Mouse (Mus musculus) forebrain, embryonic 14.5 days (tissue): ENCODE results near the gene Gm8909. TPM values are rescaled to one million over a fixed set of nuclear protein-coding genes. Genes with fewer than 3 reads are reported as not detected.
A peak's percentile ranks its signal among the peaks of the same experiment; 100 is the strongest.

Source experiments
- ATAC-seq: fragments of 200-750 bp; cut with Nextera tagmentation; 2 replicates; pipeline ENCODE4 v1.8.0; 2017; ENCODE audit warnings: mild to moderate bottlenecking, moderate library complexity
- DNase-seq: peaks from one replicate; pipeline ENCODE4 v3.0.0-alpha.2; 2015; ENCODE audit warnings: low spot score
- H3K27ac ChIP-seq: fragments of 300-500 bp; sonication (generic); 2 replicates; pipeline ENCODE4 v1.5.1; 2014; ENCODE audit warnings: low read depth, mild to moderate bottlenecking, control low read depth, low read length, moderate library complexity
- H3K27me3 ChIP-seq: fragments of 300-500 bp; sonication (generic); replicated peaks from 2 replicates; pipeline ENCODE4 v1.6.1; 2014; ENCODE audit warnings: low read length, control low read depth, mixed read lengths; ENCODE audit not compliant: control insufficient read depth, insufficient read depth
- H3K36me3 ChIP-seq: fragments of 300-500 bp; sonication (generic); 2 replicates; pipeline ENCODE4 v1.6.1; 2014; ENCODE audit warnings: low read length, control low read depth; ENCODE audit not compliant: control insufficient read depth, insufficient read depth
- H3K4me1 ChIP-seq: fragments of 300-500 bp; sonication (generic); 2 replicates; pipeline ENCODE4 v1.6.1; 2014; ENCODE audit warnings: antibody characterized with exemption, low read length, control low read depth; ENCODE audit not compliant: control insufficient read depth, insufficient read depth
- H3K4me2 ChIP-seq: fragments of 300-500 bp; sonication (generic); 2 replicates; pipeline ENCODE4 v1.6.1; 2014; ENCODE audit warnings: mild to moderate bottlenecking, control low read depth, low read length
- H3K4me3 ChIP-seq: fragments of 300-500 bp; sonication (generic); 2 replicates; pipeline ENCODE4 v1.5.1; 2014; ENCODE audit warnings: low read depth, low read length, control low read depth
- H3K9ac ChIP-seq: fragments of 300-500 bp; sonication (generic); 2 replicates; pipeline ENCODE4 v1.6.1; 2014; ENCODE audit warnings: mild to moderate bottlenecking, low read length, control low read depth, moderate library complexity
- H3K9me3 ChIP-seq: fragments of 300-500 bp; sonication (generic); replicated peaks from 2 replicates; pipeline ENCODE4 v1.6.1; 2016; ENCODE audit warnings: low read length, control low read depth, mixed read lengths; ENCODE audit not compliant: control insufficient read depth
- WGBS: fragments of 180-500 bp; shearing (Covaris S2); extraction: QIAGEN DNeasy Blood & Tissue Kit; methylation state at CpG from one replicate; pipeline ENCODE4 v1.1.7; 2014; 5-methylcytosine and 5-hydroxymethylcytosine counted together
- polyA plus RNA-seq: library from polyadenylated mRNA; unstranded; fragments of >200 nt; fragmentation: Nextera tagmentation; extraction: Ambion mirVana; gene quantifications from 2 replicates; pipeline ENCODE4 v1.2.1, GENCODE M21; 2014

Gm8909 gene
- not detected in 2 replicates for polyA plus RNA-seq

GRCm38 (mm10) chr17:36168039-36168652, at the start of gene Gm8909:
TSS of gene Gm8909 (minus strand) at chr17:36168537.
- under 1% methylated on average over 59 of the region's 63 CpGs for WGBS
- Histone ChIP-seq H3K4me3 (peak within 1 kb of the TSS; percentile 13), H3K27me3 (peaks cover 46% of the 10 kb centered on the region), H3K9ac (no peak within 1 kb of the TSS), H3K27ac (no peak within 1 kb of the TSS), H3K36me3 (no peaks in the 10 kb centered on the region), H3K4me1 (no peaks in the 10 kb centered on the region), H3K4me2 (peak within 1 kb of the TSS; percentile 34), H3K9me3 (no peaks in the 10 kb centered on the region)
- ATAC-seq (no peak), DNase-seq (no peak)

- H3K4me3 ChIP-seq = no peak overlapping the region
- no peaks in the 10 kb centered on the region for H3K36me3 ChIP-seq
- H3K9ac ChIP-seq = no peak overlapping the region
- H3K4me1 ChIP-seq = no peaks in the 10 kb centered on the region
- H3K9me3 ChIP-seq = no peaks in the 10 kb centered on the region
- H3K27ac ChIP-seq = no peak overlapping the region
- ATAC-seq (no peak), DNase-seq (no peak)
- peaks cover 47% of the 10 kb centered on the region for H3K27me3 ChIP-seq
- H3K4me2 ChIP-seq = no peak overlapping the region
- under 1% methylated on average over 20 of the region's 20 CpGs for WGBS
These were observed 47.2 kb upstream of the Gm8909 start for GRCm38 (mm10) chr17:36215586-36215985.

- H3K4me1 ChIP-seq = no peaks in the 10 kb centered on the region
- H3K4me3 ChIP-seq = no peak overlapping the region
- peaks cover 34% of the 10 kb centered on the region for H3K27me3 ChIP-seq
- no peaks in the 10 kb centered on the region for H3K36me3 ChIP-seq
- DNase-seq (no peak), ATAC-seq (no peak)
- no peak overlapping the region for H3K9ac ChIP-seq
- H3K9me3 ChIP-seq = no peaks in the 10 kb centered on the region
- no peak overlapping the region for H3K4me2 ChIP-seq
- H3K27ac ChIP-seq = no peak overlapping the region
These were observed 38.5 kb upstream of the Gm8909 start for GRCm38 (mm10) chr17:36206846-36207245.

- ATAC-seq (no peak), DNase-seq (no peak)
- H3K9me3 ChIP-seq = no peaks in the 10 kb centered on the region
- H3K27me3 ChIP-seq = peaks cover 34% of the 10 kb centered on the region
- H3K4me2 ChIP-seq = peak overlapping the region; percentile 38
- no peak overlapping the region for H3K9ac ChIP-seq
- H3K4me1 ChIP-seq = no peaks in the 10 kb centered on the region
- H3K27ac ChIP-seq = no peak overlapping the region
- under 1% methylated on average over 39 of the region's 41 CpGs for WGBS
- H3K36me3 ChIP-seq = no peaks in the 10 kb centered on the region
- peak overlapping the region; percentile 15 for H3K4me3 ChIP-seq
These were observed 37.5 kb upstream of the Gm8909 start for GRCm38 (mm10) chr17:36205862-36206261.

GRCm38 (mm10) chr17:36205456-36205855, 37.1 kb upstream of the Gm8909 start:
- ATAC-seq = no peak
- WGBS = 2% methylated on average over 15 of the region's 15 CpGs
- H3K9ac ChIP-seq = no peak overlapping the region

GRCm38 (mm10) chr17:36201851-36202250, 33.5 kb upstream of the Gm8909 start:
- H3K27me3 ChIP-seq = peaks cover 34% of the 10 kb centered on the region
- ATAC-seq (no peak), DNase-seq (no peak)
- no peak overlapping the region for H3K9ac ChIP-seq
- H3K4me1 ChIP-seq = no peaks in the 10 kb centered on the region
- no peak overlapping the region for H3K27ac ChIP-seq
- H3K4me2 ChIP-seq = no peak overlapping the region
- WGBS = 87% methylated on average over 2 of the region's 2 CpGs
- H3K36me3 ChIP-seq = no peaks in the 10 kb centered on the region
- no peak overlapping the region for H3K4me3 ChIP-seq
- no peaks in the 10 kb centered on the region for H3K9me3 ChIP-seq

More at GRCm38 (mm10) chr17:36205456-36205855, 37.1 kb upstream of the Gm8909 start:
- no peak overlapping the region for H3K27ac ChIP-seq
- no peaks in the 10 kb centered on the region for H3K4me1 ChIP-seq
- peaks cover 34% of the 10 kb centered on the region for H3K27me3 ChIP-seq
- H3K4me2 ChIP-seq = peak overlapping the region; percentile 38
- no peaks in the 10 kb centered on the region for H3K36me3 ChIP-seq
- H3K9me3 ChIP-seq = no peaks in the 10 kb centered on the region
- DNase-seq = no peak
- H3K4me3 ChIP-seq = peak overlapping the region; percentile 15; the same call in 1 of the 2 replicates

GRCm38 (mm10) chr17:36198317-36198716, 30.0 kb upstream of the Gm8909 start:
- H3K9ac ChIP-seq = no peak overlapping the region
- H3K9me3 ChIP-seq = no peaks in the 10 kb centered on the region
- WGBS = 8% methylated on average over 5 of the region's 5 CpGs
- no peak overlapping the region for H3K4me3 ChIP-seq
- H3K4me2 ChIP-seq = no peak overlapping the region
- H3K36me3 ChIP-seq = no peaks in the 10 kb centered on the region
- ATAC-seq (no peak), DNase-seq (no peak)
- H3K4me1 ChIP-seq = no peaks in the 10 kb centered on the region
- no peak overlapping the region for H3K27ac ChIP-seq
- peaks cover 7% of the 10 kb centered on the region; the same call in 1 of the 2 replicates for H3K27me3 ChIP-seq

GRCm38 (mm10) chr17:36194471-36194870, 26.1 kb upstream of the Gm8909 start:
- DNase-seq = no peak
- Histone ChIP-seq H3K4me1 (no peaks in the 10 kb centered on the region), H3K9ac (no peak overlapping the region), H3K36me3 (no peaks in the 10 kb centered on the region), H3K27ac (no peak overlapping the region), H3K27me3 (no peaks in the 10 kb centered on the region), H3K9me3 (no peaks in the 10 kb centered on the region), H3K4me2 (no peak overlapping the region), H3K4me3 (no peak overlapping the region)
- ATAC-seq = no peak
- WGBS = 85% methylated on average over 6 of the region's 6 CpGs

GRCm38 (mm10) chr17:36193546-36194141, 25.3 kb upstream of the Gm8909 start:
- H3K4me2 ChIP-seq = no peak overlapping the region
- no peaks in the 10 kb centered on the region for H3K9me3 ChIP-seq
- H3K27ac ChIP-seq = no peak overlapping the region
- no peaks in the 10 kb centered on the region for H3K36me3 ChIP-seq
- H3K27me3 ChIP-seq = peaks cover 3% of the 10 kb centered on the region; the same call in 1 of the 2 replicates
- ATAC-seq (no peak), DNase-seq (peak; percentile 89)
- H3K4me3 ChIP-seq = no peak overlapping the region
- WGBS = 38% methylated on average over 8 of the region's 8 CpGs
- no peaks in the 10 kb centered on the region for H3K4me1 ChIP-seq
- no peak overlapping the region for H3K9ac ChIP-seq
